Mouse (Mus musculus): ENCODE results near the gene Gria2.

GRCm38 (mm10) chr3:80800995-80801826 is 1.4 kb downstream of the Gria2 start:
- TF ChIP-seq CTCF (IDR thresholded peaks at IDR 0.05; ENCODE audit: low read depth, low read length) (no peak), POLR2A (IDR thresholded peaks at IDR 0.05; ENCODE audit: extremely low read depth, insufficient read depth, low read length) (no peak)
